Mouse (Mus musculus) right cerebral cortex, adult 2 months (tissue): ENCODE measurements at regions not wholly inside any gene's neighbourhood (a gene's known extent, or its start where the extent isn't known, plus 50 kb on each side); places are given as distances from the start of the nearest gene placed in this dataset.
"Not testable (repeated sequence)": the region's sequence is repeated elsewhere in the genome, so short reads cannot be mapped to it uniquely, and the experiment has no call there.

Source experiments
- DNase-seq, 2 experiments: peaks; one replicate each; pipeline ENCODE4 v3.0.0; 2021 to 2022; ENCODE audit warnings: low spot score in 2 of 2

- no peak for DNase-seq
Observed at GRCm38 (mm10) chr8:52444366-52444765, 1067.2 kb upstream of the Aga start.

DNA sequence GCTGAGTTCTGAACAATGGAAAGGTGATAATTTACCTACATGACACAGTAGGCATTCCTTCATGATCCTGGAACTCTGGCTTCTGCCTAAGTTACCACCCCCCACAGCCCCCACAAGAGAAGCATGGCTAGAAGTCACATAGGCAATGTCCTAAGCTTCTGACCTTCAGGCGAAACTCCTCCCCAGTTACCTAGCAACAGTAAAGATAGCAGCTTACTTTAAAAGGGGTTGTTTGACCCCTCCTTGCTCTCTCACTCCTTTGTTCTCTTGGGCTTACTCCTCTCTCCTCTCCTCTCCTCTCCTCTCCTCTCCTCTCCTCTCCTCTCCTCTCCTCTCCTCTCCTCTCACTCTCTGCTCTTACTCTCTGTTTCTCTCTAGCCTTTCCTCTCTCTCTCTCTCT lies 1059.8 kb upstream of the Aga start:
- not testable (repeated sequence) for DNase-seq

DNA sequence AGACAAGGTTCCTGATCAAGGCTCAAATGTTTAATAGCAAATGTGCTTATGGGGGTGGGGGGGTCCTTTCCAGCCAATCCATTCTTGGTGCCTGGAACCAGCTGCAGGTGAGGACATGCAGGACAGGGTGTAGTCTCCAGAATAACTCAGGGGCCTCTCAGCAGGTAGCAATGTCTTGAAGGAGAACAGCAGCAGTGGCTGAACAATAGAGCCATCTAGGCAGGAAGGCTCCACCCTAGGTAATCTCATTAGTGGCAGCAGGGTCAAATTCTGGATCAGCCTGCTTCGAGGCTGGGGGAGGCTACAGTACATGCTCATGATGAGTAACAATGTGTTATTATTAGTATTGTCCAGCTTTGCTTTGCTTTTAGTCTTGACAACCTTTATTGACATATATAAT lies 1055.9 kb upstream of the Aga start:
- DNase-seq = no peak

- no peak for DNase-seq
Observed at GRCm38 (mm10) chr8:52456271-52456670, 1055.3 kb upstream of the Aga start.

- peak in 1 of 2 experiments; percentile 5 for DNase-seq
Observed at GRCm38 (mm10) chr8:52502396-52502795, 1009.1 kb upstream of the Aga start.

DNA sequence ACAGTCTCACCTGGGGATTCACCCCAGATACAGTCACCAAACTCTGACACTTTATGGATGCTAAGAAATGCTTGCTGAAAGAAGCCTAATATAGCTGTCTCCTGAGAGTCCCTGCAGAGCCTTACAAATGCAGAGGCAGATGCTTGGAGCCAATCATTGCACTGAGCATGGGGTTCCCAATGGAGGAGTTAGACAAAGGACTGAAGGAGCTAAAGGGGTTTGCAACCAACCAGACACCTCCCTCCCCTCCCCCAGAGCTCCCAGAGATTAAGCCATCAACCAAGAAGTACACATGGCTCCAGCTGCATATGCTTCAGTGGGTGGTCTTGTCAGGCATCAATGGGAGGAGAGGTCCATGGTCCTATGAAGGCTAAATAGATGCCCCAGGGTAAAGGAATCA lies 999.7 kb upstream of the Aga start:
- no peak for DNase-seq

DNA sequence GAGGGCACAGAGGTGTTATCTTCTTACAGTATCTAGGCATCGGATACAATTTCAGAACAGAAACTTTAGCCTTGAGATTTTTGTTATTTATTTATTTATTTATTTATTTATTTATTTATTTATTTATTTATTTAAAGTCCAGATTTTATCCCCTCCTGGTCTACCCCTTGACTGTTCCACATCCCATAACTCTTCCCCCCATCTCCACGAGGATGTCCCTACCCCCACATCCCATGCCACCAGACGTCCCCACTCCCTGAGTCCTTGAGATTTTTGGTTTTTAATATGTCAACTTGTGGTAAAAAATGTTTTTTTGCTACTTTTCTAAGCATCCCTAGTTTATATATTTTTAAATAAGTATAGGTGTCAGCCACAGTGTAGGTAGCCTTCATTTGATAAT lies 968.2 kb upstream of the Aga start:
- no peak for DNase-seq

DNA sequence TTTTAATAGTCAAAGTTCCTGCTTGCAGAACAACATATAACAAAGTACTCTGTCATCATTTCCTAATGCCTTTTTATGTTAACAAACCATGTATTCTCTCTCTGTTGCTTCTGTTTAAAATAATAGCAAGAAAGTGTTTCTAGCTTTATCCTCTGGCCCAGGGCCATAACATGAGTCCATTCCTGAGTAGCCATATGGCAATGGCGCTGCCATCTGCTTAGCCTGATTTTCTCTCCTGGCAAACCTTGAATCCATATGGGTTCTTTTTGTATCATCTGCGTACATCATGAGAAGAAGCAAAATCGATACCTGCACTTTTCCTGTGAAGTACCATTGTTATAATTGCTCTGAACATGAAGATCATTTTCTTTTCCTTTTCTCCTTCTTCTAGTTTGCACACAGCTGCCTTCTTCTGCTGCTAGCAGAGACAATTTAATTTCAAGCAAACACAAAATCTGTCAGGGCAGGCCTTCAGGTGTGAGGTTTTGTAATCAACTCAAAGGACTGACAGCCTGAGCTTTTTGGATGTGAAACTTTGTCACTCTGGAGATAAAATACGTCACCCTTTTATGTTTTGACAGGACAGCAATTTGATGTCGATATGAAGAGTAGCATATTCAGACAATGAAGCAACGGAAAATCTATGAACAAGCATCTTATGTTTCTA lies 940.2 kb upstream of the Aga start:
- DNase-seq = peak; percentile 64 to 70
